Mouse (Mus musculus) G1E (cell line): ENCODE data around the gene Zfp566. TPM values are rescaled to one million over a fixed set of nuclear protein-coding genes. Genes with fewer than 3 reads are reported as not detected.

ENCODE experiments used
- ATAC-seq: 2 replicates; pipeline ENCODE4 v1.8.0; 2016; ENCODE audit warnings: mild to moderate bottlenecking; ENCODE audit not compliant: insufficient number of reproducible peaks, poor library complexity, low FRiP score, severe bottlenecking; ENCODE audit errors: extremely low read depth
- DNase-seq: peaks from one replicate; pipeline ENCODE4 v3.0.0; 2012; ENCODE audit warnings: low spot score
- H3K27me3 ChIP-seq: 2 replicates; pipeline ENCODE4 v1.6.1; 2012; ENCODE audit warnings: mild to moderate bottlenecking, low read length, inconsistent platforms; ENCODE audit not compliant: insufficient read depth
- H3K36me3 ChIP-seq: replicated peaks from 2 replicates; pipeline ENCODE3; 2012; ENCODE audit warnings: mild to moderate bottlenecking, inconsistent platforms
- H3K4me1 ChIP-seq: 2 replicates; pipeline ENCODE4 v1.6.1; 2012; ENCODE audit warnings: low read depth, low read length, inconsistent platforms, mixed read lengths; ENCODE audit not compliant: insufficient read depth
- H3K4me3 ChIP-seq: 2 replicates; pipeline ENCODE4 v1.5.1; 2012; ENCODE audit warnings: low read depth, mild to moderate bottlenecking, inconsistent platforms, low read length, moderate library complexity, mixed read lengths
- H3K9me3 ChIP-seq: replicated peaks from 2 replicates; pipeline ENCODE4 v1.6.1; 2012; ENCODE audit warnings: inconsistent platforms
- CTCF ChIP-seq: IDR thresholded peaks from 2 replicates; pipeline ENCODE4 v1.5.1; 2012; ENCODE audit warnings: low read depth, low read length, inconsistent platforms, mixed read lengths
- GATA1 ChIP-seq: IDR thresholded peaks from 2 replicates; pipeline ENCODE4 v1.6.1; 2012; ENCODE audit warnings: borderline replicate concordance, low read length, inconsistent platforms, mixed read lengths
- GATA2 ChIP-seq: IDR thresholded peaks from 2 replicates; pipeline ENCODE4 v1.6.1; 2012; ENCODE audit warnings: low read depth, low read length, inconsistent platforms, borderline replicate concordance
- POLR2AphosphoS5 ChIP-seq: IDR thresholded peaks from 2 replicates; pipeline ENCODE4 v1.6.1; 2012; ENCODE audit warnings: low read depth, low read length, inconsistent platforms; ENCODE audit not compliant: insufficient replicate concordance
- TAL1 ChIP-seq: conservative IDR thresholded peaks from 2 replicates; pipeline ENCODE4 v1.6.1; 2012; ENCODE audit warnings: low read depth, low read length, inconsistent platforms, mixed read lengths
- polyA plus RNA-seq: library from polyadenylated mRNA; stranded (reverse); fragments of >175 nt; gene quantifications from 2 replicates; pipeline ENCODE4 v1.2.3, GENCODE M21; 2012
- total RNA-seq, 2 experiments: library from RNA; stranded (forward) in 1 of 2; stranded (reverse) in 1 of 2; fragments of 200-1000 nt in 1 of 2; fragments of >200 nt in 1 of 2; fragmentation: Nextera tagmentation in 1 of 2; gene quantifications; 2 replicates each; pipeline ENCODE4 v1.2.3; 2014 to 2017

The Zfp566 gene
- total and polyA plus RNA-seq, 3 experiments: 1.8 to 5.6 (median 2.8) TPM

GRCm38 (mm10) chr7:30060341-30060740 lies 30.0 kb downstream of the Zfp566 start:
- H3K9me3 ChIP-seq: peaks cover 7% of the 10 kb centered on the region
- ATAC-seq (no peak), DNase-seq (no peak)
- no peak for TF ChIP-seq GATA1
- no peak for TF ChIP-seq POLR2AphosphoS5
- no peak for TF ChIP-seq CTCF
- TF ChIP-seq GATA2: no peak
- no peak for TF ChIP-seq TAL1
- no peak overlapping the region for H3K4me3 ChIP-seq
- no peaks in the 10 kb centered on the region; the same call in 1 of the 2 replicates for H3K4me1 ChIP-seq
- peaks cover 47% of the 10 kb centered on the region for H3K36me3 ChIP-seq
- no peaks in the 10 kb centered on the region for H3K27me3 ChIP-seq

GRCm38 (mm10) chr7:30053591-30053990 lies 36.7 kb downstream of the Zfp566 start:
- TF ChIP-seq GATA1 (no peak), CTCF (no peak), GATA2 (no peak), TAL1 (no peak), POLR2AphosphoS5 (no peak)
- Histone ChIP-seq H3K4me3 (no peak overlapping the region), H3K9me3 (peaks cover 7% of the 10 kb centered on the region), H3K36me3 (peaks cover 11% of the 10 kb centered on the region), H3K27me3 (peaks cover 20% of the 10 kb centered on the region), H3K4me1 (peaks cover 8% of the 10 kb centered on the region; the same call in 1 of the 2 replicates)
- ATAC-seq (no peak), DNase-seq (no peak)

DNA sequence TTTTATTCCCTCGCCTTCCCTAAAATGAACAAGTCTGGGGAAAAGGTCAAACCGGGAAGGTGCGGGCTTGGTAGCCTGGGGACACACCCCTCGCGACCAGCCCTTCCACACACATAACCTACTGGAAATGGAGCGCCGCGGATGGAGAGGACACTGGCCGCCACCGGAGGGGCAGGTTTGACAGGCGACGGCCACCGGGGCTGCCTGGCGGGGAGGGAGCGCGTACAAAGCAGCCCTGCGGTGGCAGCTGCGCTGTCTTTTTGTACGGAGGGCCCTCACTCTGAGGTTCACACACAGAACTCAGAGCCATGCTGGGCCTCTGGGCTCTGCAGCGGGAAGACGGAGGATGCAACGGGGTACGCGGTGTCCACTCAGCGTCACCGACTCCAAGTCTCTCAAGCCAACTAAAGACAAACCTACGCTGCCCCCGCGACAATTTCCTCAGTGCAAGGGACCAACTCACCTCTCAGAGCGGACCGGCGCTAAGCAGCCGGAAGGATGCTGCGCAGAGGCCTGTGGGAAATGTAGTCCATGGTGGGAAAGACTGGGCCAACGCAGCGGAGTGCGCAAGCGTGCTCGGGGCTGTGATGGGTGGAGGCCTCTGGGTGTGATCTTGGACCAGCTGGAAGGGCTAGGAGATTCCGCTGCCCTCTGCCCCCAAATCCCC lies 39.3 kb downstream of the Zfp566 start, which contains the start of gene Zfp14:
Gene Zfp14, minus strand, starts transcription at position 499 of the 667 bp plus-strand sequence.
- TF ChIP-seq GATA1: no peak
- peaks cover 8% of the 10 kb centered on the region; the same call in 1 of the 2 replicates for H3K4me1 ChIP-seq
- H3K9me3 ChIP-seq: no peaks in the 10 kb centered on the region
- H3K36me3 ChIP-seq: no peaks in the 10 kb centered on the region
- ATAC-seq: no peak
- H3K27me3 ChIP-seq: peaks cover 20% of the 10 kb centered on the region
- H3K4me3 ChIP-seq: peak within 1 kb of the TSS; percentile 8; the same call in 1 of the 2 replicates
- DNase-seq: no peak

GRCm38 (mm10) chr7:30048126-30048525 lies 42.2 kb downstream of the Zfp566 start:
- H3K36me3 ChIP-seq: no peaks in the 10 kb centered on the region
- ATAC-seq (no peak), DNase-seq (no peak)
- peaks cover 9% of the 10 kb centered on the region; the same call in 1 of the 2 replicates for H3K4me1 ChIP-seq
- TF ChIP-seq CTCF (no peak), GATA1 (no peak), TAL1 (no peak), GATA2 (no peak), POLR2AphosphoS5 (no peak)
- no peaks in the 10 kb centered on the region for H3K9me3 ChIP-seq
- H3K4me3 ChIP-seq: no peak overlapping the region
- H3K27me3 ChIP-seq: peaks cover 25% of the 10 kb centered on the region

- no peak overlapping the region for H3K4me3 ChIP-seq
- DNase-seq (no peak), ATAC-seq (no peak)
- no peaks in the 10 kb centered on the region for H3K9me3 ChIP-seq
- no peaks in the 10 kb centered on the region for H3K36me3 ChIP-seq
- TF ChIP-seq GATA2: no peak
- no peak for TF ChIP-seq TAL1
- TF ChIP-seq CTCF: no peak
- no peak for TF ChIP-seq POLR2AphosphoS5
- no peak for TF ChIP-seq GATA1
- H3K4me1 ChIP-seq: peaks cover 3% of the 10 kb centered on the region; the same call in 1 of the 2 replicates
- H3K27me3 ChIP-seq: peaks cover 14% of the 10 kb centered on the region
Observed at GRCm38 (mm10) chr7:30044354-30044753, 46.0 kb downstream of the Zfp566 start.

- H3K4me3 ChIP-seq: no peak overlapping the region
- TF ChIP-seq POLR2AphosphoS5 (no peak), GATA1 (no peak), TAL1 (no peak), GATA2 (no peak), CTCF (no peak)
- H3K4me1 ChIP-seq: peaks cover 5% of the 10 kb centered on the region; the same call in 1 of the 2 replicates
- no peak for ATAC-seq
- no peaks in the 10 kb centered on the region for H3K36me3 ChIP-seq
- peaks cover 17% of the 10 kb centered on the region for H3K27me3 ChIP-seq
- H3K9me3 ChIP-seq: no peaks in the 10 kb centered on the region
- no peak for DNase-seq
Observed at GRCm38 (mm10) chr7:30034331-30034730, 56.0 kb downstream of the Zfp566 start.

GRCm38 (mm10) chr7:30031379-30031778 lies 58.9 kb downstream of the Zfp566 start:
- no peak for ATAC-seq
- TF ChIP-seq TAL1 (no peak), GATA1 (no peak), CTCF (no peak), GATA2 (no peak)
- DNase-seq: no peak

More at GRCm38 (mm10) chr7:30031379-30031778, 58.9 kb downstream of the Zfp566 start:
- no peak overlapping the region for H3K4me3 ChIP-seq
- H3K4me1 ChIP-seq: peaks cover 5% of the 10 kb centered on the region; the same call in 1 of the 2 replicates
- peaks cover 20% of the 10 kb centered on the region for H3K36me3 ChIP-seq
- H3K9me3 ChIP-seq: no peaks in the 10 kb centered on the region
- H3K27me3 ChIP-seq: peaks cover 10% of the 10 kb centered on the region
